Mouse (Mus musculus) thymus, postnatal 25 days (tissue): ENCODE data around the gene Rufy2.

Experiments
- DNase-seq: peaks from one replicate; pipeline ENCODE4 v3.0.0; 2022

Gene Rufy2

GRCm38 (mm10) chr10:63019304-63019703 lies 39.3 kb downstream of the Rufy2 start:
- DNase-seq, result no peak

- DNase-seq, result no peak
Observed at GRCm38 (mm10) chr10:63021702-63022101, 41.7 kb downstream of the Rufy2 start.

- no peak for DNase-seq
Observed at GRCm38 (mm10) chr10:63022541-63023120, 42.6 kb downstream of the Rufy2 start.

- DNase-seq, result peak; percentile 74
Observed at GRCm38 (mm10) chr10:63023121-63023748, 43.2 kb downstream of the Rufy2 start.

GRCm38 (mm10) chr10:63023749-63024579 lies 43.9 kb downstream of the Rufy2 start, which contains the start of the genes Hnrnph3 and Pbld2:
Gene Hnrnph3, minus strand, starts transcription at chr10:63024217.
Gene Pbld2, plus strand, starts transcription at chr10:63024315.
- DNase-seq, result peak; percentile 99

- no peak for DNase-seq
Observed at GRCm38 (mm10) chr10:63024580-63024910, 44.5 kb downstream of the Rufy2 start.

GRCm38 (mm10) chr10:63025016-63025415 lies 45.0 kb downstream of the Rufy2 start:
- DNase-seq, result no peak

- no peak for DNase-seq
Observed at GRCm38 (mm10) chr10:63025491-63026011, 45.5 kb downstream of the Rufy2 start.

- DNase-seq, result no peak
Observed at GRCm38 (mm10) chr10:63026156-63026794, 46.3 kb downstream of the Rufy2 start.

GRCm38 (mm10) chr10:63026795-63027160 lies 46.8 kb downstream of the Rufy2 start:
- DNase-seq, result no peak

- no peak for DNase-seq
Observed at GRCm38 (mm10) chr10:63027376-63028161, 47.5 kb downstream of the Rufy2 start.

GRCm38 (mm10) chr10:63028396-63028795 lies 48.4 kb downstream of the Rufy2 start:
- no peak for DNase-seq

GRCm38 (mm10) chr10:63032267-63032666 lies 52.2 kb downstream of the Rufy2 start:
- no peak for DNase-seq

GRCm38 (mm10) chr10:63032956-63033355 lies 52.9 kb downstream of the Rufy2 start:
- no peak for DNase-seq

GRCm38 (mm10) chr10:63038571-63039320 lies 58.7 kb downstream of the Rufy2 start:
- DNase-seq, result no peak

GRCm38 (mm10) chr10:63039867-63040628 lies 60.0 kb downstream of the Rufy2 start:
- no peak for DNase-seq

GRCm38 (mm10) chr10:63043154-63043553 lies 63.1 kb downstream of the Rufy2 start:
- DNase-seq, result peak; percentile 18

- DNase-seq, result no peak
Observed at GRCm38 (mm10) chr10:63047751-63048150, 67.7 kb downstream of the Rufy2 start.

- DNase-seq, result no peak
Observed at GRCm38 (mm10) chr10:63049106-63049505, 69.1 kb downstream of the Rufy2 start.

- DNase-seq, result no peak
Observed at GRCm38 (mm10) chr10:63051267-63051666, 71.2 kb downstream of the Rufy2 start.

- no peak for DNase-seq
Observed at GRCm38 (mm10) chr10:63052011-63052410, 72.0 kb downstream of the Rufy2 start.
